Mouse (Mus musculus) kidney, adult 11 months (tissue): ENCODE measurements at regions not wholly inside any gene's neighbourhood (a gene's known extent, or its start where the extent isn't known, plus 50 kb on each side); places are given as distances from the start of the nearest gene placed in this dataset.

Source experiments
- DNase-seq: peaks from one replicate; pipeline ENCODE4 v3.0.0; 2022

GRCm38 (mm10) chr14:46115950-46116349 is 263.3 kb upstream of the Gm15217 start:
- DNase-seq = no peak

- DNase-seq = no peak
Observed at GRCm38 (mm10) chr14:46126541-46126940, 252.7 kb upstream of the Gm15217 start.

- DNase-seq = no peak
Observed at GRCm38 (mm10) chr14:46129762-46130161, 249.5 kb upstream of the Gm15217 start.

GRCm38 (mm10) chr14:46144175-46144574 is 235.0 kb upstream of the Gm15217 start:
- no peak for DNase-seq

- DNase-seq = peak; percentile 11
Observed at GRCm38 (mm10) chr14:46144707-46145106, 234.5 kb upstream of the Gm15217 start.

GRCm38 (mm10) chr14:46145584-46145983 is 233.6 kb upstream of the Gm15217 start:
- no peak for DNase-seq

GRCm38 (mm10) chr14:46149073-46149661 is 230.0 kb upstream of the Gm15217 start:
- DNase-seq = no peak

GRCm38 (mm10) chr14:46158741-46159140 is 220.5 kb upstream of the Gm15217 start:
- DNase-seq = no peak

- no peak for DNase-seq
Observed at GRCm38 (mm10) chr14:46172181-46172874, 206.9 kb upstream of the Gm15217 start.

GRCm38 (mm10) chr14:46172875-46173324 is 206.3 kb upstream of the Gm15217 start:
- DNase-seq = no peak

GRCm38 (mm10) chr14:46174386-46174785 is 204.8 kb upstream of the Gm15217 start:
- no peak for DNase-seq

- DNase-seq = no peak
Observed at GRCm38 (mm10) chr14:46175291-46176216, 203.7 kb upstream of the Gm15217 start.

- no peak for DNase-seq
Observed at GRCm38 (mm10) chr14:46179024-46179423, 200.2 kb upstream of the Gm15217 start.

- no peak for DNase-seq
Observed at GRCm38 (mm10) chr14:46191639-46192399, 187.4 kb upstream of the Gm15217 start.

GRCm38 (mm10) chr14:46193577-46193976 is 185.6 kb upstream of the Gm15217 start:
- DNase-seq = no peak

- no peak for DNase-seq
Observed at GRCm38 (mm10) chr14:46195939-46196338, 183.3 kb upstream of the Gm15217 start.

GRCm38 (mm10) chr14:46202818-46203217 is 176.4 kb upstream of the Gm15217 start:
- peak; percentile 68 for DNase-seq

- DNase-seq = no peak
Observed at GRCm38 (mm10) chr14:46220483-46220882, 158.7 kb upstream of the Gm15217 start.

GRCm38 (mm10) chr14:46221897-46222669 is 157.1 kb upstream of the Gm15217 start:
- no peak for DNase-seq

GRCm38 (mm10) chr14:46223008-46223407 is 156.2 kb upstream of the Gm15217 start:
- DNase-seq = no peak

GRCm38 (mm10) chr14:46224421-46224950 is 154.7 kb upstream of the Gm15217 start:
- DNase-seq = no peak
